Mouse (Mus musculus): ENCODE measurements around the gene Plod2. TPM values are rescaled to one million over a fixed set of nuclear protein-coding genes. Genes with fewer than 3 reads are reported as not detected.
A peak's percentile ranks its signal among the peaks of the same experiment; 100 is the strongest.

Gene Plod2
- total and polyA plus RNA-seq, 2 experiments from 2014 or later, result 6.3 to 13.4 TPM

DNA sequence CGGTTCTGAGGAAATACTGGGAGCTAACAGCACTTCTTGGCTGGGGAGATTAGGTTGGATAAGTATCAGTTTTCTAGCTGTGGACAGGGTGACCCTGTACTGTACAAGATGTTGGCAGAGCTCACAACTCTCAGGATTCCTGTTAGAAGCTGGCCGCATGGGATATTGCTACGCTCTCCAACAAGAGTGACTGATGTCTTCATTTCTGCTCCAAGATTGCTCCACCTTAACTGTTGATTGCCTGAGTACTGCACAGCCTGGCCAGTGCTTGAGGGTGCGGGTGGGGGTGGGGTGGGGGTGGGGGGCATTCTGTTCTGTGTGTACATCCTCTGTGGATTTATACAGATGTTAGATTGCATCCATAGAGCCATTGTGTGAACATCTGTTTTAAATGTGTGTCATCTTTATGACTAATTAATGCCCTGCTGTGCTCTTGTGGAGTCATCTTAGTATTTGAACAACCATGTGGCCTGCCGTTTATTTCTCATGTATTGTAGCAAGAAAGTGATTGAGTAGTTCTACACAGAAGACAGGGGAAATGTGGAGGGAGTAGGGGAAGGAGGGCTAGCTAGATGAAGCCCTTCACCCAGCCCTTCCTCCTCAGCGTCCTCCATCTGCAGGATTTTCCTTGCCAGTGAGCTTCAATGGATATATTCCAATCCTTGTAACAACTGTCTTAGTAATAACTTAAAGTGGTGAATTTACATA is 19.0 kb downstream of the Plod2 start:
- Histone ChIP-seq H3K4me2 (ENCODE audit: low read depth, low read length, poor library complexity, severe bottlenecking) (no peak overlapping the region), H3K9me3 (ENCODE audit: low read length) (no peaks in the 10 kb centered on the region), H3K27ac (ENCODE audit: low read depth, low read length) (no peak overlapping the region), H3K4me3 (ENCODE audit: low read depth, low read length) (no peak overlapping the region), H3K27me3 (ENCODE audit: insufficient read depth, low read length) (no peaks in the 10 kb centered on the region), H3K9ac (replicated peaks; ENCODE audit: low read length, poor library complexity, severe bottlenecking) (no peak overlapping the region), H3K36me3 (ENCODE audit: insufficient read depth, low read length) (no peaks in the 10 kb centered on the region), H3K4me1 (ENCODE audit: insufficient read depth, low read length) (no peaks in the 10 kb centered on the region)
- ATAC-seq (ENCODE audit: low FRiP score) (no peak; the same call in 1 of the 2 replicates), DNase-seq (ENCODE audit: low spot score) (peak; percentile 22)
- 59% methylated on average over 6 of the region's 6 CpGs for WGBS
- TF ChIP-seq CTCF (IDR thresholded peaks at IDR 0.05), result no peak

DNA sequence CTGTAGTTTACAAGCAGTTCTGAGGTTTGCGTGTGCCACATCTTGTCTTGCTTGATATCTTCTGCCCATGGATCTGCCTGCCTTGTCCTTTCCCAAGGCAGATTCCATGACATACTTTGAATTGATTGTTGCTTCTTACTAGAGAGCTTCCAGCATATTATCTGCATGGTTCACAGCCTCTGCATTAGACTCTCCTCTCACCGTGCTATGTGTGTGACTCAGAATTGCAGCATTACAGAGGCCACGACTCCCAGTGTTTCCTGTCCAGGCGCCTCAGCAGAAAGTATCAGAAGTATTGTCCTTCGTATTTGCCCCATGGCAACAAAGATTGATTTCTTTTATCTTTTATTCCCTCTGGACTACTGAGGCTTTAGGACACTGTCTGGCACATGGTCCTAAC is 20.4 kb downstream of the Plod2 start:
- no peak overlapping the region for H3K9ac ChIP-seq (replicated peaks; ENCODE audit: low read length, poor library complexity, severe bottlenecking)
- TF ChIP-seq CTCF (IDR thresholded peaks at IDR 0.05), result no peak
- no peak overlapping the region for H3K4me2 ChIP-seq (ENCODE audit: low read depth, low read length, poor library complexity, severe bottlenecking)
- H3K27me3 ChIP-seq (ENCODE audit: insufficient read depth, low read length), result no peaks in the 10 kb centered on the region
- H3K9me3 ChIP-seq (ENCODE audit: low read length), result no peaks in the 10 kb centered on the region
- DNase-seq (ENCODE audit: low spot score), result no peak
- H3K36me3 ChIP-seq (ENCODE audit: insufficient read depth, low read length), result no peaks in the 10 kb centered on the region
- no peak overlapping the region for H3K4me3 ChIP-seq (ENCODE audit: low read depth, low read length)
- H3K4me1 ChIP-seq (ENCODE audit: insufficient read depth, low read length), result no peaks in the 10 kb centered on the region
- WGBS, result 85% methylated on average over 5 of the region's 5 CpGs
- ATAC-seq (ENCODE audit: low FRiP score), result no peak
- no peak overlapping the region for H3K27ac ChIP-seq (ENCODE audit: low read depth, low read length)

DNA sequence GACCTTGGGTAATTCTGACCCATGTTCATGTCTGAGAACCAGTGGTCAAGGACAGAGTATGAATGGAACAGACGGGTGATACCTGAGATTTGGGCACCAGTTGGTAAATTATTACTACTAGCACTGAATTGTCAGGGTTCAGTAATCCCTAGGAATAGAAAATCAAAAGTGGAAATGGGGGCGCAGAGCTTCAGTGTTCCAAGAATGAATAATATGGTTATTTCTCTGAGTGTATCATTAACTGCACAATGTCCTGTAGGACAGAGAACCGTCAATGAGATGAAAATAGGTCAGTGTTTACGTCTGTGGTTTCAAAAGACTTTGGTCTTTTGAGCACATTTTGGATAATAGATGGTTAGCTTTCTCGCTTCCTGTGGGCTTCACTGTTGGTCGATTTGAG is 21.3 kb downstream of the Plod2 start:
- no peak for ATAC-seq (ENCODE audit: low FRiP score)
- 95% methylated on average over 6 of the region's 6 CpGs for WGBS
- no peak for DNase-seq (ENCODE audit: low spot score)

DNA sequence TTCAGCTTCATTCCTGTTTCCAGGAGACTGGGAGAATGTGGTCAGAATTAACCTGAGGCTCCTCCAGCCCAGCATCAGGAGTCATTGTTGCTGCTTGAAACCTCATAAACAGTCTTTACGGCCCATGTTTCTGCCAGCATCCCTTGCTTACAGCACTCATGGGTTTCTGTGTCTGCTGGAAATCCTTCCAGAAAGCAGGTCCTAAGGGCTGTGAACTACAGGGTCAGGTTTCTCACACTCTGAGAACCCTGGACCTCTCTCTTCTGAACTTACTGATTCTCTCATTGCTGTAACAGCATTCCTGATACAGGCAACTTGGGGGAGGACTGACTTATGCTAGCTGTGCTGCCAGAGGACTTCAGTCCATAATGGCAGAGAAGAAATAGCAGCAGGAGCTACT is 22.4 kb downstream of the Plod2 start:
- Histone ChIP-seq H3K4me3 (ENCODE audit: low read depth, low read length) (no peak overlapping the region), H3K9ac (replicated peaks; ENCODE audit: low read length, poor library complexity, severe bottlenecking) (no peak overlapping the region), H3K36me3 (ENCODE audit: insufficient read depth, low read length) (no peaks in the 10 kb centered on the region), H3K4me1 (ENCODE audit: insufficient read depth, low read length) (no peaks in the 10 kb centered on the region), H3K27me3 (ENCODE audit: insufficient read depth, low read length) (no peaks in the 10 kb centered on the region), H3K9me3 (ENCODE audit: low read length) (no peaks in the 10 kb centered on the region), H3K4me2 (ENCODE audit: low read depth, low read length, poor library complexity, severe bottlenecking) (no peak overlapping the region), H3K27ac (ENCODE audit: low read depth, low read length) (no peak overlapping the region)
- TF ChIP-seq CTCF (IDR thresholded peaks at IDR 0.05), result no peak
- WGBS, result 97% methylated on average over 1 of the region's 1 CpGs
- no peak for ATAC-seq (ENCODE audit: low FRiP score)
- DNase-seq (ENCODE audit: low spot score), result no peak

More for the DNA sequence above, 21.3 kb downstream of the Plod2 start:
- no peaks in the 10 kb centered on the region for H3K9me3 ChIP-seq (ENCODE audit: low read length)
- H3K4me1 ChIP-seq (ENCODE audit: insufficient read depth, low read length), result no peaks in the 10 kb centered on the region
- H3K27ac ChIP-seq (ENCODE audit: low read depth, low read length), result no peak overlapping the region
- no peak overlapping the region for H3K4me2 ChIP-seq (ENCODE audit: low read depth, low read length, poor library complexity, severe bottlenecking)
- no peak overlapping the region for H3K9ac ChIP-seq (replicated peaks; ENCODE audit: low read length, poor library complexity, severe bottlenecking)
- H3K4me3 ChIP-seq (ENCODE audit: low read depth, low read length), result no peak overlapping the region
- H3K27me3 ChIP-seq (ENCODE audit: insufficient read depth, low read length), result no peaks in the 10 kb centered on the region
- TF ChIP-seq CTCF (IDR thresholded peaks at IDR 0.05), result no peak
- no peaks in the 10 kb centered on the region for H3K36me3 ChIP-seq (ENCODE audit: insufficient read depth, low read length)

- DNase-seq (ENCODE audit: low spot score), result no peak
- 88% methylated on average over 3 of the region's 3 CpGs for WGBS
- no peak overlapping the region for H3K4me3 ChIP-seq (ENCODE audit: low read depth, low read length)
Measured at GRCm38 (mm10) chr9:92566234-92566633, 24.2 kb downstream of the Plod2 start.

GRCm38 (mm10) chr9:92567474-92567873 is 25.5 kb downstream of the Plod2 start:
- no peak for ATAC-seq (ENCODE audit: low FRiP score)
- no peaks in the 10 kb centered on the region for H3K4me1 ChIP-seq (ENCODE audit: insufficient read depth, low read length)
- no peaks in the 10 kb centered on the region for H3K27me3 ChIP-seq (ENCODE audit: insufficient read depth, low read length)
- H3K4me3 ChIP-seq (ENCODE audit: low read depth, low read length), result no peak overlapping the region
- no peak overlapping the region for H3K4me2 ChIP-seq (ENCODE audit: low read depth, low read length, poor library complexity, severe bottlenecking)
- DNase-seq (ENCODE audit: low spot score), result no peak
- H3K9me3 ChIP-seq (ENCODE audit: low read length), result no peaks in the 10 kb centered on the region
- no peak for TF ChIP-seq CTCF (IDR thresholded peaks at IDR 0.05)
- no peak overlapping the region for H3K9ac ChIP-seq (replicated peaks; ENCODE audit: low read length, poor library complexity, severe bottlenecking)
- H3K36me3 ChIP-seq (ENCODE audit: insufficient read depth, low read length), result no peaks in the 10 kb centered on the region
- WGBS, result 95% methylated on average over 7 of the region's 7 CpGs
- H3K27ac ChIP-seq (ENCODE audit: low read depth, low read length), result no peak overlapping the region

More at GRCm38 (mm10) chr9:92566234-92566633, 24.2 kb downstream of the Plod2 start:
- Histone ChIP-seq H3K9ac (replicated peaks; ENCODE audit: low read length, poor library complexity, severe bottlenecking) (no peak overlapping the region), H3K27me3 (ENCODE audit: insufficient read depth, low read length) (no peaks in the 10 kb centered on the region), H3K9me3 (ENCODE audit: low read length) (no peaks in the 10 kb centered on the region), H3K4me2 (ENCODE audit: low read depth, low read length, poor library complexity, severe bottlenecking) (no peak overlapping the region), H3K4me1 (ENCODE audit: insufficient read depth, low read length) (no peaks in the 10 kb centered on the region), H3K36me3 (ENCODE audit: insufficient read depth, low read length) (no peaks in the 10 kb centered on the region), H3K27ac (ENCODE audit: low read depth, low read length) (no peak overlapping the region)
- no peak for ATAC-seq (ENCODE audit: low FRiP score)
- no peak for TF ChIP-seq CTCF (IDR thresholded peaks at IDR 0.05)

Measured in midbrain, postnatal 0 days (tissue).